Comparison of ENCODE assay signal across 30 mouse cellular contexts in genomic region chr4:93555787-93556760, GRCm38 (mm10).
A peak's percentile ranks its signal among the peaks of the same experiment; 100 is the strongest.
DNase-seq lines count a peak whose midpoint lies in the region; ATAC-seq lines count a peak whose summit lies in the region.
"Had no signal": no experiment of that assay in that cellular context is flagged by ENCODE, and none has a peak within 500 bp of the region (broad histone marks: within the 10 kb centered on the region; RNA-seq: fewer than 3 reads in every experiment).

No protein-coding gene starts in this region.

- no peaks in the 10 kb centered on the region for H3K27me3 ChIP-seq in liver, embryonic 15.5 days
- H3K27me3 ChIP-seq: embryonic facial prominence, embryonic 13.5 days; forebrain, embryonic 15.5 days; heart, embryonic 13.5 days; lung, embryonic 15.5 days; neural tube, embryonic 13.5 days had no signal

- intact Hi-C loops in left cerebral cortex, postnatal 14 days (cut with DNase I), result no loop called here

- no peak overlapping the region for H3K4me3 ChIP-seq in liver, embryonic 15.5 days (replicated peaks)
- H3K4me3 ChIP-seq: embryonic facial prominence, embryonic 13.5 days; forebrain, embryonic 15.5 days; heart, embryonic 13.5 days; lung, embryonic 15.5 days; midbrain, embryonic 10.5 days; myocyte; neural tube, embryonic 13.5 days had no signal

- no peaks in the 10 kb centered on the region for H3K36me3 ChIP-seq in liver, embryonic 15.5 days (replicated peaks)
- H3K36me3 ChIP-seq: embryonic facial prominence, embryonic 13.5 days; forebrain, embryonic 15.5 days; heart, embryonic 13.5 days; lung, embryonic 15.5 days; midbrain, embryonic 10.5 days; neural tube, embryonic 13.5 days had no signal

- H3K9me3 ChIP-seq in liver, embryonic 15.5 days (replicated peaks), result no peaks in the 10 kb centered on the region
- H3K9me3 ChIP-seq: embryonic facial prominence, embryonic 13.5 days; forebrain, embryonic 15.5 days; heart, embryonic 13.5 days; lung, embryonic 15.5 days; midbrain, embryonic 10.5 days; neural tube, embryonic 13.5 days had no signal

- WGBS in liver, embryonic 15.5 days (ENCODE audit: insufficient replicate concordance), result 49% methylated on average over 5 of the region's 5 CpGs

- H3K4me2 ChIP-seq in liver, embryonic 15.5 days, result peak overlapping the region; percentile 54
- H3K4me2 ChIP-seq: embryonic facial prominence, embryonic 13.5 days; forebrain, embryonic 15.5 days; heart, embryonic 13.5 days; hindbrain, embryonic 14.5 days; lung, embryonic 15.5 days; neural tube, embryonic 13.5 days had no signal

- peaks cover 20% of the 10 kb centered on the region for H3K4me1 ChIP-seq in liver, embryonic 15.5 days (replicated peaks)
- H3K4me1 ChIP-seq: embryonic facial prominence, embryonic 13.5 days; forebrain, embryonic 15.5 days; heart, embryonic 13.5 days; lung, embryonic 15.5 days; midbrain, embryonic 10.5 days; neural tube, embryonic 13.5 days had no signal

- peak; percentile 32 for DNase-seq in MEL-GATA-1-ER (ENCODE audit: extremely low read depth, low read depth)
- DNase-seq in c-Kit-negative CD71-positive TER-119-positive erythroid progenitor cells, embryonic 14.5 days (ENCODE audit: low read depth, low spot score), result peak; percentile 55
- no peak for DNase-seq in left cerebral cortex, postnatal 14 days (ENCODE audit: low spot score in 2 of 2)
- no peak for DNase-seq in left cerebral cortex, adult 11 months (ENCODE audit: low spot score)
- no peak for DNase-seq in ovary, postnatal 36 days (ENCODE audit: low spot score)
- no peak for DNase-seq in frontal cortex, postnatal 25 days (ENCODE audit: low spot score in 2 of 2)
- DNase-seq: adrenal gland, postnatal 10 days; cerebellum, adult 18-20 months; cerebellum, postnatal 25 days; embryo, embryonic 11 days; gastrocnemius, postnatal 25 days; heart, adult 18-20 months; heart, postnatal 14 days; kidney, adult 8-10 months; kidney, postnatal 10 days; lung, postnatal 4 days; right cerebral cortex, adult 18-20 months; thymus, postnatal 14 days had no signal

- no peak overlapping the region; the same call in 1 of the 2 replicates for H3K9ac ChIP-seq in liver, embryonic 15.5 days
- H3K9ac ChIP-seq: embryonic facial prominence, embryonic 13.5 days; forebrain, embryonic 15.5 days; heart, embryonic 13.5 days; hindbrain, embryonic 14.5 days; lung, embryonic 15.5 days; neural tube, embryonic 13.5 days had no signal

- peak overlapping the region; percentile 93 for H3K27ac ChIP-seq in liver, embryonic 15.5 days (replicated peaks)
- H3K27ac ChIP-seq: embryonic facial prominence, embryonic 13.5 days; forebrain, embryonic 15.5 days; heart, embryonic 13.5 days; hindbrain, embryonic 14.5 days; lung, embryonic 15.5 days; midbrain, embryonic 10.5 days; neural tube, embryonic 13.5 days had no signal

- peak; percentile 99 for ATAC-seq in erythroid progenitor cell, adult 5-6 weeks (replicated peaks; ENCODE audit: low FRiP score, poor library complexity, severe bottlenecking)
- peak; percentile 93 for ATAC-seq in liver, embryonic 15.5 days (ENCODE audit: insufficient read depth)
- ATAC-seq: forebrain, embryonic 15.5 days; inflammation-experienced regulatory T-cells, adult 6 months; midbrain, embryonic 16.5 days had no signal

Comparison
In these comparisons a context has a peak if more than half of its experiments do, and no peak if none do; other contexts are left out.
1. DNase-seq: peak in MEL-GATA-1-ER (single experiment) and c-Kit-negative CD71-positive TER-119-positive erythroid progenitor cells, embryonic 14.5 days (single experiment); none in left cerebral cortex, postnatal 14 days (0 of 2), left cerebral cortex, adult 11 months (single experiment), ovary, postnatal 36 days (single experiment) and frontal cortex, postnatal 25 days (0 of 2).